Mouse (Mus musculus): Measurements from ENCODE around the gene Gjb2. TPM values are rescaled to one million over a fixed set of nuclear protein-coding genes. Genes with fewer than 3 reads are reported as not detected.

Gene Gjb2
- total RNA-seq (2012; rRNA removed): 0.58 and 0.76 TPM in 2 replicates

DNA sequence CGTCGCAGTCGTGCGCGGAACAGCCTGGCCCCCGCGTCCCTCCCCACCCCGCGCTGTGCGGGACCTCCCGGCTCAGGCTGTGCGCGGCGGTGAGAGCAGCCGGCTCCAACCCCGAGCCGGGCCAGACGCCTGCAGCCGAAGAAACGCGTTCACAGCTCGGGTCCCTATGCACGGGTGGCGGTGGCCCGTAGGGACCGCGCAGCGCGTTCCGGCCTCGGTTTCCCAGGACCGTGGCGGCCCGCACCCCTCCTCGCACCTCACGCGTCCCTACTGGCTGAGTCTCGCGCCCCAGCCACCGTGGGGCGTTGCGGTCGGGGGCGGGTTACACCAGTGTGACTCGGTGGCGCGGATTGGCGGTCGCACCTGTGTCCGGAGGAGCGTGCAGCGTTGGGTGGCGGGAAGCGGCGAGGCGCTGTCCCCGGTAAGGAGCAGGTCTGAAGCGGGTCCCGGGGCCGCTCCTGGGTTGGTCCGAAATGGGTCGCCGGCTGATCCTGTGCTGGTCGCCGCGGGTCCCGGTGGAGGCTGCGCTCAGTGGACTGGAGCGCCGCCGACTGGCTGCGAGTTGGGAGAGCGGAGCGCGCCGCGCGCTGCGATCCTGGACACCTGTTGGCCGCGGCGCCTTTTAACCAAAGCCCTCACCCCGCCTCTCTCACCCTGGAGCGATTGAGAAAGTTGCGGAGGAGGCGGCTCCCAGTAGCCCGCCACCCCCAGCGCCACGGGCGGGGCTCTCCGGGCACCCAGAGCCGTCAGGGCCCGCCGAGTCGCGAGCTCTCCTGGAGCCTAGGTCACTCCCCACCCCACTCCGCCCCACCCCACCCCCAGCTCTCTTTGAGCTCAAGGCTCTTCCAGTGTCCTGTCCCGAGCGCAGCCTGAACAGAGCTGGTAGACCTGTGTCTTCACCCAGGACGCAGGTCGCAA, at the start of gene Gjb2:
Gene Gjb2 (minus strand): TSS at position 597 of the 918 bp plus-strand sequence.
- Histone ChIP-seq H3K9me3 (ENCODE audit: control insufficient read depth, insufficient read depth, low read depth, low read length) (no peaks in the 10 kb centered on the region), H3K4me1 (ENCODE audit: control insufficient read depth in 2 of 2, insufficient read depth in 2 of 2, low read length in 2 of 2, poor library complexity in 1 of 2) (no peaks in the 10 kb centered on the region; a peak in 1 of 4 replicates), H3K4me3 (ENCODE audit: insufficient read depth in 1 of 2, low read depth in 1 of 2, low read length in 2 of 2, poor library complexity in 1 of 2, severe bottlenecking in 1 of 2) (peak within 1 kb of the TSS; percentile 76 to 79), H3K9ac (ENCODE audit: insufficient read depth, low read depth, low read length, poor library complexity, severe bottlenecking) (peak within 1 kb of the TSS; percentile 70), H3K36me3 (ENCODE audit: control insufficient read depth, insufficient read depth, low read length, poor library complexity, severe bottlenecking) (no peaks in the 10 kb centered on the region), H3K27ac (ENCODE audit: insufficient read depth, low read depth, low read length, poor library complexity, severe bottlenecking) (no peak within 1 kb of the TSS)
- peak; percentile 50 for DNase-seq (ENCODE audit: low read depth, low spot score)
- in situ Hi-C loops (cut with MboI; ENCODE audit: low sequenced_read_pairs in 2 of 2, unreplicated experiment in 2 of 2): loop anchor here in 1 of 2 experiments (25.0 kb wide), 1 partner anchor 233 kb away; no protein-coding TSS in a partner anchor
- TF ChIP-seq ZC3H11A (IDR thresholded peaks at IDR 0.05; ENCODE audit: borderline replicate concordance, low read depth, low read length): no peak
- TF ChIP-seq CHD2 (IDR thresholded peaks at IDR 0.05; ENCODE audit: low read depth, low read length): no peak
- TF ChIP-seq MAFK (IDR thresholded peaks at IDR 0.05; ENCODE audit: insufficient read depth, low read depth, low read length): no peak
- no peak for TF ChIP-seq HCFC1 (IDR thresholded peaks at IDR 0.05; ENCODE audit: borderline replicate concordance, insufficient read depth, low read length)
- no peak for TF ChIP-seq ZNF384 (IDR thresholded peaks at IDR 0.05; ENCODE audit: low read depth, low read length)

DNA sequence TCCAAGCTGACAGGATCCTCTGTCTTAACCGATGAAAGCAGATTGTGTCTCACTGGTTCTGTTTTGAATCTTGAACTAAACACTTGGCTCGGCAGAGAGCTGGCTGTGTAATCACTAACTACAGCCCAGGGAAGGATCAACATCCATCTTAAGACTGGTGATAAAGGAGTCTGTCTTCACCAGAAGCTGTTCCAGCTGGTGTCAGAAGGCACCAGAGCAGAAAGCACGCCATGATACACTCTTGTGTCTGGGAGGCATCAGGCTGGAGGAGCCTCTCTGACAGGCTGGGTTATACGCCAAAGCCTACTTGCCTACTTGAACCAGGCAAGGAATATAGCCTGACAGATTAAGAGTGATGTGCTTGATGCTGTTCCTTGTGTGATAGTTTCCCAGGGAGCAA, 41.2 kb upstream of the Gjb2 start:
- H3K36me3 ChIP-seq (ENCODE audit: control insufficient read depth, insufficient read depth, low read length, poor library complexity, severe bottlenecking): no peaks in the 10 kb centered on the region
- H3K4me1 ChIP-seq (ENCODE audit: control insufficient read depth in 2 of 2, insufficient read depth in 2 of 2, low read length in 2 of 2, poor library complexity in 1 of 2): no peaks in the 10 kb centered on the region
- in situ Hi-C loops (cut with MboI; ENCODE audit: low sequenced_read_pairs in 2 of 2, unreplicated experiment in 2 of 2): no loop called here
- TF ChIP-seq MAFK (IDR thresholded peaks at IDR 0.05; ENCODE audit: insufficient read depth, low read depth, low read length): no peak
- no peak overlapping the region for H3K4me3 ChIP-seq (ENCODE audit: insufficient read depth in 1 of 2, low read depth in 1 of 2, low read length in 2 of 2, poor library complexity in 1 of 2, severe bottlenecking in 1 of 2)
- H3K27ac ChIP-seq (ENCODE audit: insufficient read depth, low read depth, low read length, poor library complexity, severe bottlenecking): no peak overlapping the region
- H3K9ac ChIP-seq (ENCODE audit: insufficient read depth, low read depth, low read length, poor library complexity, severe bottlenecking): no peak overlapping the region
- H3K9me3 ChIP-seq (ENCODE audit: control insufficient read depth, insufficient read depth, low read depth, low read length): no peaks in the 10 kb centered on the region
- no peak for DNase-seq (ENCODE audit: low read depth, low spot score)

DNA sequence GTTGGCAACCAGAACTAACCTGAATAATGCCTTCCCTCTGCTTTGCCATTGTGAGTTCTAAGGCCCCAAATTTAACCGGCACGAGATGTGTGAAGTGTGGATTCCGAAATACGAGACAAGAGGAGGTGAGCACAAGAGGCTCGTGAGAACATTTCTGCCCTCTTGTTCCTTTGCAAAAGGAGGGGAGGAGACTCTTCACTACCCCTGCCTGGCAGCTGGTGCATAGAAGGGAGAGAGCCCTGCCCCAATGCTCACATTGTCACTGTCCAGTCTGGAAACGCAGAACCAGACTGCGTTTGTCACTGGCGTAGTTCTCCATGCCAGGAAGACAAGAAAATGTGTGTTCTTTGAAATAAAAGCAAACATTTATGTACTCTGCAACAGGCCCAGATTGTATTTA, 30.8 kb upstream of the Gjb2 start:
- Histone ChIP-seq H3K9ac (ENCODE audit: insufficient read depth, low read depth, low read length, poor library complexity, severe bottlenecking) (no peak overlapping the region), H3K9me3 (ENCODE audit: control insufficient read depth, insufficient read depth, low read depth, low read length) (no peaks in the 10 kb centered on the region), H3K27ac (ENCODE audit: insufficient read depth, low read depth, low read length, poor library complexity, severe bottlenecking) (no peak overlapping the region), H3K4me3 (ENCODE audit: insufficient read depth in 1 of 2, low read depth in 1 of 2, low read length in 2 of 2, poor library complexity in 1 of 2, severe bottlenecking in 1 of 2) (no peak overlapping the region), H3K36me3 (ENCODE audit: control insufficient read depth, insufficient read depth, low read length, poor library complexity, severe bottlenecking) (no peaks in the 10 kb centered on the region), H3K4me1 (ENCODE audit: control insufficient read depth in 2 of 2, insufficient read depth in 2 of 2, low read length in 2 of 2, poor library complexity in 1 of 2) (peaks cover 0 to 2% of the 10 kb centered on the region in 2 experiments; a peak in 1 of 4 replicates)
- in situ Hi-C loops (cut with MboI; ENCODE audit: low sequenced_read_pairs in 2 of 2, unreplicated experiment in 2 of 2): no loop called here
- no peak for DNase-seq (ENCODE audit: low read depth, low spot score)
- TF ChIP-seq MAFK (IDR thresholded peaks at IDR 0.05; ENCODE audit: insufficient read depth, low read depth, low read length) (no peak), CHD2 (IDR thresholded peaks at IDR 0.05; ENCODE audit: low read depth, low read length) (no peak), HCFC1 (IDR thresholded peaks at IDR 0.05; ENCODE audit: borderline replicate concordance, insufficient read depth, low read length) (no peak), ZNF384 (IDR thresholded peaks at IDR 0.05; ENCODE audit: low read depth, low read length) (no peak), ZC3H11A (IDR thresholded peaks at IDR 0.05; ENCODE audit: borderline replicate concordance, low read depth, low read length) (no peak)

DNA sequence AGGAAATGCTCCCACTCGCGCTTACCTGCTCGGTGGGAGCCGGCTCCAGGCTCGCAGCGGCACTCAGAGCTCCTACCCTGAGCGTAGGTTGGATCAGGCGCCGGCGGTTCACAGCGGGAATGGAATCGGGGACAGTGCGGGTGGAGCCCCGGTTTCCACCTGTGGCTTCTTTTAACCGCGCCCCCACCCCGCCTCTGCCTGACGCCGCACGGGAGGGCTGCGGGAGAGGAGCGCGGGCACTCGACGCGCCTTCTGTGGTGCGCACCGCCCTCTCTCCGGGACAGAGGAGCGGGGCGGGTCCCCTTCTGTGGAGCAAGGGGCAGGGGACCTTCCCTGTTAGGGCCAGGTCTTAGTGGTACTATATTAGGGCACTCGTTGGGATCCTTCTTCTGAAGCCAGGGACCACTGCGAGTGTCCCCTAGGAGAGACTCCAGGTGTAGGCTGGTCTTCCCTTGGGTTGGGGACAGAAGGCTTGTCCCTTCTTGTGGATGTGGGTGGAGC, 28.7 kb upstream of the Gjb2 start, which contains the start of gene Gjb6:
Gene Gjb6 (minus strand): TSS at position 451 of the 501 bp plus-strand sequence.
- in situ Hi-C loops (cut with MboI; ENCODE audit: low sequenced_read_pairs in 2 of 2, unreplicated experiment in 2 of 2): no loop called here
- DNase-seq (ENCODE audit: low read depth, low spot score): no peak
- H3K9me3 ChIP-seq (ENCODE audit: control insufficient read depth, insufficient read depth, low read depth, low read length): no peaks in the 10 kb centered on the region

More for the DNA sequence above, 28.7 kb upstream of the Gjb2 start, which contains the start of gene Gjb6:
- TF ChIP-seq CHD2 (IDR thresholded peaks at IDR 0.05; ENCODE audit: low read depth, low read length) (no peak), ZNF384 (IDR thresholded peaks at IDR 0.05; ENCODE audit: low read depth, low read length) (no peak), HCFC1 (IDR thresholded peaks at IDR 0.05; ENCODE audit: borderline replicate concordance, insufficient read depth, low read length) (no peak), MAFK (IDR thresholded peaks at IDR 0.05; ENCODE audit: insufficient read depth, low read depth, low read length) (no peak), ZC3H11A (IDR thresholded peaks at IDR 0.05; ENCODE audit: borderline replicate concordance, low read depth, low read length) (no peak)
- H3K4me1 ChIP-seq (ENCODE audit: control insufficient read depth in 2 of 2, insufficient read depth in 2 of 2, low read length in 2 of 2, poor library complexity in 1 of 2): peaks cover 0 to 2% of the 10 kb centered on the region in 2 experiments; a peak in 1 of 4 replicates
- H3K4me3 ChIP-seq (ENCODE audit: insufficient read depth in 1 of 2, low read depth in 1 of 2, low read length in 2 of 2, poor library complexity in 1 of 2, severe bottlenecking in 1 of 2): peak within 1 kb of the TSS; percentile 44 to 60
- H3K27ac ChIP-seq (ENCODE audit: insufficient read depth, low read depth, low read length, poor library complexity, severe bottlenecking): no peak within 1 kb of the TSS
- no peaks in the 10 kb centered on the region for H3K36me3 ChIP-seq (ENCODE audit: control insufficient read depth, insufficient read depth, low read length, poor library complexity, severe bottlenecking)
- peak within 1 kb of the TSS; percentile 48; the same call in 1 of the 2 replicates for H3K9ac ChIP-seq (ENCODE audit: insufficient read depth, low read depth, low read length, poor library complexity, severe bottlenecking)

Measured in ES-E14 (cell line).